In the genomic region with DNA sequence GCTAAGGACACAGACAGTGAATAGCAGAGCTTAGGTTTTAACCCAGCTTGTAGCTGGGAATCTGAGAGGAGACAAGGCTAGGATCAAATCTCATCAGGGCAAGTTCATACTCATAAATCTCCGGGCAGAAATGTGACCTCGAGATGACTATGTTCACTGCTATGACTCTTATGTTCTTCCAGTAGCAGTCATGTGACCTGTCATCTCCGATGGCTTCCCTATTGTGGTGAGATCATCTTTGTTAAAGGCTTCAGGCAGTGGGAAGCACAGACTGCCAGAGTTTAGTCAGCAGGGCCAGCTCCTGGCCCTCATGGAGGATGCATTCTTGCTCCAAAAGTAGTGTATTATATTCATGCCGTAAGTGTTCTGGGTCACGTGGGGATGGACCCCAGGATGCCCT, we compare ENCODE assay signal across 26 mouse cellular contexts. TPM values are rescaled to one million over a fixed set of nuclear protein-coding genes. Genes with fewer than 3 reads are reported as not detected.
DNase-seq lines count a peak whose midpoint lies in the region; ATAC-seq and TF ChIP-seq lines count a peak whose summit lies in the region.
"Had no signal": no experiment of that assay in that cellular context is flagged by ENCODE, and none has a peak within 500 bp of the region (broad histone marks: within the 10 kb centered on the region; RNA-seq: fewer than 3 reads in every experiment).

No protein-coding gene starts in this region.

- peak overlapping the region; percentile 52 for H3K27ac ChIP-seq in hindbrain, embryonic 12.5 days
- no peak overlapping the region for H3K27ac ChIP-seq in hindbrain, postnatal 0 days
- H3K27ac ChIP-seq in midbrain, embryonic 12.5 days (replicated peaks) = 0 out of 2 replicates have a peak overlapping the region, but pooled peaks have one; percentile 25
- no peak overlapping the region for H3K27ac ChIP-seq in midbrain, embryonic 13.5 days
- no peak overlapping the region for H3K27ac ChIP-seq in liver, embryonic 11.5 days (ENCODE audit: low read depth, low read length)
- H3K27ac ChIP-seq: limb, embryonic 13.5 days had no signal

- peaks cover 49% of the 10 kb centered on the region for H3K36me3 ChIP-seq in hindbrain, embryonic 12.5 days
- peaks cover 11% of the 10 kb centered on the region; the same call in 1 of the 2 replicates for H3K36me3 ChIP-seq in hindbrain, postnatal 0 days (ENCODE audit: insufficient read depth, low read length)
- H3K36me3 ChIP-seq in midbrain, embryonic 12.5 days = peaks cover 81% of the 10 kb centered on the region
- peaks cover 86% of the 10 kb centered on the region for H3K36me3 ChIP-seq in midbrain, embryonic 13.5 days
- H3K36me3 ChIP-seq in liver, embryonic 11.5 days (ENCODE audit: control insufficient read depth, insufficient read depth, low read length) = no peaks in the 10 kb centered on the region
- H3K36me3 ChIP-seq: limb, embryonic 13.5 days had no signal

- 75% methylated on average over 5 of the region's 5 CpGs for WGBS in hindbrain, embryonic 12.5 days
- 48% methylated on average over 5 of the region's 5 CpGs for WGBS in hindbrain, postnatal 0 days
- 78% methylated on average over 5 of the region's 5 CpGs for WGBS in midbrain, embryonic 12.5 days
- WGBS in midbrain, embryonic 13.5 days = 75% methylated on average over 5 of the region's 5 CpGs
- WGBS in liver, embryonic 11.5 days = 75% methylated on average over 5 of the region's 5 CpGs

- no peak for DNase-seq in hindbrain, postnatal 0 days (ENCODE audit: low spot score)
- peak; percentile 52 for DNase-seq in Muller cell, postnatal 12 days (ENCODE audit: inconsistent ontology term)
- peak; percentile 9 for DNase-seq in fibroblast of lung, adult 2 months (ENCODE audit: low read depth)
- DNase-seq in liver, embryonic 11.5 days (ENCODE audit: low spot score) = no peak
- DNase-seq: cerebellum, adult 18-20 months; cerebellum, postnatal 36 days; gastrocnemius, postnatal 10 days; heart, postnatal 14 days; kidney, postnatal 14 days; lung, postnatal 36 days; right cerebral cortex, adult 18-20 months; thymus, postnatal 4 days had no signal

- no peak for TF ChIP-seq CTCF in hindbrain, postnatal 0 days (IDR thresholded peaks at IDR 0.05; ENCODE audit: low read depth)

- H3K4me3 ChIP-seq in hindbrain, embryonic 12.5 days = no peak overlapping the region
- H3K4me3 ChIP-seq in hindbrain, postnatal 0 days (ENCODE audit: low read length) = no peak overlapping the region
- H3K4me3 ChIP-seq in midbrain, embryonic 12.5 days = no peak overlapping the region
- H3K4me3 ChIP-seq in midbrain, embryonic 13.5 days (replicated peaks) = no peak overlapping the region
- no peak overlapping the region for H3K4me3 ChIP-seq in liver, embryonic 11.5 days (ENCODE audit: low read depth, low read length)
- H3K4me3 ChIP-seq: erythroblast, embryonic 14.5 days; limb, embryonic 13.5 days had no signal

- H3K9ac ChIP-seq in hindbrain, embryonic 12.5 days = no peak overlapping the region
- H3K9ac ChIP-seq in hindbrain, postnatal 0 days (replicated peaks; ENCODE audit: low read length) = no peak overlapping the region
- H3K9ac ChIP-seq in midbrain, embryonic 12.5 days (replicated peaks) = no peak overlapping the region
- no peak overlapping the region for H3K9ac ChIP-seq in midbrain, embryonic 13.5 days (replicated peaks)
- H3K9ac ChIP-seq in liver, embryonic 11.5 days (ENCODE audit: low read depth, low read length) = no peak overlapping the region
- H3K9ac ChIP-seq: limb, embryonic 13.5 days had no signal

- no peak for ATAC-seq in hindbrain, embryonic 12.5 days (ENCODE audit: low FRiP score)
- no peak for ATAC-seq in hindbrain, postnatal 0 days
- no peak for ATAC-seq in midbrain, embryonic 12.5 days (ENCODE audit: low FRiP score, low read depth)
- no peak for ATAC-seq in midbrain, embryonic 13.5 days
- no peak for ATAC-seq in liver, embryonic 11.5 days (replicated peaks; ENCODE audit: low FRiP score)
- ATAC-seq: inflammation-experienced regulatory T-cells, adult 6 months had no signal

- H3K4me2 ChIP-seq in hindbrain, embryonic 12.5 days (replicated peaks) = no peak overlapping the region
- H3K4me2 ChIP-seq in hindbrain, postnatal 0 days (ENCODE audit: low read depth, low read length) = no peak overlapping the region
- no peak overlapping the region for H3K4me2 ChIP-seq in midbrain, embryonic 12.5 days (replicated peaks)
- no peak overlapping the region for H3K4me2 ChIP-seq in midbrain, embryonic 13.5 days (replicated peaks)
- no peak overlapping the region for H3K4me2 ChIP-seq in liver, embryonic 11.5 days
- H3K4me2 ChIP-seq: limb, embryonic 13.5 days had no signal

- H3K27me3 ChIP-seq in hindbrain, embryonic 12.5 days = 0 out of 2 replicates have a peak, but pooled peaks cover 4% of the 10 kb centered on the region
- H3K27me3 ChIP-seq in hindbrain, postnatal 0 days (ENCODE audit: insufficient read depth, low read length) = no peaks in the 10 kb centered on the region
- no peaks in the 10 kb centered on the region for H3K27me3 ChIP-seq in midbrain, embryonic 12.5 days
- no peaks in the 10 kb centered on the region for H3K27me3 ChIP-seq in midbrain, embryonic 13.5 days
- no peaks in the 10 kb centered on the region for H3K27me3 ChIP-seq in liver, embryonic 11.5 days (replicated peaks; ENCODE audit: control insufficient read depth, insufficient read depth, low read length)
- H3K27me3 ChIP-seq: limb, embryonic 13.5 days had no signal

- peaks cover 30% of the 10 kb centered on the region for H3K4me1 ChIP-seq in hindbrain, embryonic 12.5 days
- H3K4me1 ChIP-seq in hindbrain, postnatal 0 days (ENCODE audit: insufficient read depth, low read length) = no peaks in the 10 kb centered on the region
- peaks cover 12% of the 10 kb centered on the region for H3K4me1 ChIP-seq in midbrain, embryonic 12.5 days
- H3K4me1 ChIP-seq in midbrain, embryonic 13.5 days (replicated peaks) = peaks cover 32% of the 10 kb centered on the region
- no peaks in the 10 kb centered on the region for H3K4me1 ChIP-seq in liver, embryonic 11.5 days (replicated peaks; ENCODE audit: control insufficient read depth, insufficient read depth, low read length)
- H3K4me1 ChIP-seq: limb, embryonic 13.5 days had no signal

- no peaks in the 10 kb centered on the region for H3K9me3 ChIP-seq in hindbrain, embryonic 12.5 days (replicated peaks)
- no peaks in the 10 kb centered on the region for H3K9me3 ChIP-seq in hindbrain, postnatal 0 days (ENCODE audit: low read length)
- H3K9me3 ChIP-seq in midbrain, embryonic 12.5 days = no peaks in the 10 kb centered on the region
- H3K9me3 ChIP-seq in midbrain, embryonic 13.5 days = no peaks in the 10 kb centered on the region
- H3K9me3 ChIP-seq in liver, embryonic 11.5 days (ENCODE audit: control insufficient read depth, low read length) = no peaks in the 10 kb centered on the region
- H3K9me3 ChIP-seq: limb, embryonic 13.5 days had no signal

RNA-seq across cellular contexts. Expression of a gene that starts 32.6 kb away (rescaled TPM):
- not detected in 2 replicates for polyA plus RNA-seq in hindbrain, embryonic 12.5 days (2016; fragmentation: Nextera tagmentation; extraction: Ambion mirVana)
- total RNA-seq in hindbrain, postnatal 0 days (2014; rRNA removed) = not detected in 2 replicates
- polyA plus RNA-seq in hindbrain, postnatal 0 days (2015; fragmentation: Nextera tagmentation; extraction: Ambion mirVana) = 0.08 TPM in 1 of 2 replicates, not detected in the other
- not detected in 2 replicates for polyA plus RNA-seq in midbrain, embryonic 12.5 days (2016; fragmentation: Nextera tagmentation; extraction: Ambion mirVana)
- polyA plus RNA-seq in midbrain, embryonic 13.5 days (2015; fragmentation: Nextera tagmentation; extraction: Ambion mirVana) = not detected in 2 replicates
- 2.0 and 2.5 TPM in 2 replicates for polyA plus RNA-seq in liver, embryonic 11.5 days (2014; fragmentation: Nextera tagmentation; extraction: Ambion mirVana)
- total RNA-seq: CH12.LX; gastrocnemius, postnatal 10 days; heart, adult 8-10 months; heart, postnatal 14 days; layer of hippocampus, postnatal 10 days had no signal
- polyA plus RNA-seq: brain, embryonic 14.5 days; embryonic facial prominence, embryonic 11.5 days; erythroblast, embryonic 14.5 days; inflammation-experienced regulatory T-cells, adult 6 months; limb, embryonic 13.5 days had no signal

RNA-seq across cellular contexts. Expression of a gene that starts 44.7 kb away (rescaled TPM):
- not detected in 2 replicates for polyA plus RNA-seq in hindbrain, embryonic 12.5 days (2016; fragmentation: Nextera tagmentation; extraction: Ambion mirVana)
- total RNA-seq in hindbrain, postnatal 0 days (2014; rRNA removed) = not detected in 2 replicates
- polyA plus RNA-seq in hindbrain, postnatal 0 days (2015; fragmentation: Nextera tagmentation; extraction: Ambion mirVana) = 1.4 TPM in 1 of 2 replicates, not detected in the other
- not detected in 2 replicates for polyA plus RNA-seq in midbrain, embryonic 12.5 days (2016; fragmentation: Nextera tagmentation; extraction: Ambion mirVana)
- not detected in 2 replicates for polyA plus RNA-seq in midbrain, embryonic 13.5 days (2015; fragmentation: Nextera tagmentation; extraction: Ambion mirVana)
- polyA plus RNA-seq in liver, embryonic 11.5 days (2014; fragmentation: Nextera tagmentation; extraction: Ambion mirVana) = not detected in 2 replicates
- total RNA-seq: CH12.LX; gastrocnemius, postnatal 10 days; heart, adult 8-10 months; heart, postnatal 14 days; left cerebral cortex, postnatal 10 days had no signal
- polyA plus RNA-seq: brain, embryonic 14.5 days; embryonic facial prominence, embryonic 11.5 days; erythroblast, embryonic 14.5 days; inflammation-experienced regulatory T-cells, adult 6 months; limb, embryonic 13.5 days; liver, embryonic 16.5 days; small intestine, adult 2 months had no signal

Comparison
In these comparisons a context has a peak if more than half of its experiments do, and no peak if none do; other contexts are left out.
1. H3K27ac ChIP-seq: peak in hindbrain, embryonic 12.5 days (single experiment) and midbrain, embryonic 12.5 days (single experiment); none in hindbrain, postnatal 0 days (single experiment), midbrain, embryonic 13.5 days (single experiment) and liver, embryonic 11.5 days (single experiment).
2. DNase-seq: peak in Muller cell, postnatal 12 days (single experiment) and fibroblast of lung, adult 2 months (single experiment); none in hindbrain, postnatal 0 days (single experiment) and liver, embryonic 11.5 days (single experiment).